Mouse (Mus musculus): ENCODE data around the gene Fnbp1. TPM values are rescaled to one million over a fixed set of nuclear protein-coding genes. Genes with fewer than 3 reads are reported as not detected.
A peak's percentile ranks its signal among the peaks of the same experiment; 100 is the strongest.

Gene Fnbp1
- polyA plus RNA-seq, 1 experiment from 2014 or later: 17.7 TPM

DNA sequence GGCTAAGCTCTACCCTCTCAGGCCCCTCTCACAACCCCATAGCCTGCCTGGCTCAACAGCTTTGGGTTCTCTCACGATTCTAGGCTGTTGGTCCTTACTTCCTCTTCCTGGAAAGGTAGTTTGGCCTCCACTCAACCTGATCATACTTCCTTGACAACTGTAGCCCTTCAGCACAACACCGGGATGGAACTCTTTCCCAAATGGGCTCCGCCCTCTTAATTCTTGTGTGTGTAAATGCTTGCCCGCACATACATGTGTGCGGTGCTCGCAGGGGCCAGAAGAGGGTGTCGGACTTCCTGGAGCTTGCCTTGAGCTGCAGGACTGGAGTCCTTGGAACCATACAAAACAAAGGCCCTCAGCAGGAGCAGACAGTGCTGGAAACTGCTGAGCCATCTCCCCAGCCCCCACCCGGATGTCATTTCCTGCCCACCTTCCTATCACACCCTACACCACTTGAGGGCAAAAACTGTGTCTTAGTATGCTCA lies 11.0 kb downstream of the Fnbp1 start:
- peak overlapping the region; percentile 82 for H3K27ac ChIP-seq
- no peaks in the 10 kb centered on the region for H3K9me3 ChIP-seq
- H3K4me1 ChIP-seq: peaks cover 78% of the 10 kb centered on the region
- no peaks in the 10 kb centered on the region for H3K27me3 ChIP-seq (ENCODE audit: insufficient read depth, poor library complexity, severe bottlenecking)
- no peaks in the 10 kb centered on the region for H3K36me3 ChIP-seq
- H3K4me3 ChIP-seq: no peak overlapping the region
- DNase-seq (ENCODE audit: low spot score): no peak
- WGBS: 61% methylated on average over 8 of the region's 8 CpGs

DNA sequence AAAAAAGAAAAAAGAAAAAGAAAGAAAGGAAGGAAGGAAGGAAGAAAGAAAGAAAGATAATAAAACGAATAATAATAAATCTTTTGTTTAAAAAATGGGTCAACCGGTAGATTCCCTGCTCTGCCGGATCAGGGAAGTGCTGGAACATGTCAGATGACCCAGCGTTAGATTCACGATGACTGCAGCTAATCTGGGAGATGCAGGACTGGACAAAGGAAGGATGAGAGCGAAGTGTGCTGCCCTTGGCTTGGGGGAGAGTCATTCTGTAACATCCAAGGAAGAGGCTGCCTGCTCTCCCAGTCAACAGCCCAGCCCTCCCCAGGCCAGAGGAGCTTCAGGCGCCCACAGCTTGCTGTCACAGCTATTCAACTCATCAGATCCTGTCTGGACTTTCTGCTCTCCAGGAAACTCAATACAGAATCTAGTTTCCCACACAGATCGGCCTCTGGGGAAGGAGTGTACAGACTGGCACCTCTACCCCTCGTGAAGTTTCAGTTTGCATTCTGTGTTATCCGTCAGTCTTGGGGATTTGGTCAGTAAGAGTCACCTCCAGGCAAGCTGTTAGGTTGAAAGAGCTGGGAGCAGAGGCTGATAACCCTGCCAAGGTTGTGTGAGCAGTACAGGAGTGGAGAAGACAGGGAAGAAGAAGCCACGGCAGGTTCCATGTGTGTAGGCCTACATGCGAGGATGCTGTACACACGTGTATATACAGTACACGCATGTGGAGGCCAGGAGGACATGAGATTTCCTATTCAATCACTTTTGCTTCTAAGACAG lies 11.9 kb downstream of the Fnbp1 start:
- Histone ChIP-seq H3K36me3 (no peaks in the 10 kb centered on the region), H3K4me1 (peaks cover 75% of the 10 kb centered on the region), H3K27ac (peak overlapping the region; percentile 82), H3K4me3 (no peak overlapping the region), H3K27me3 (ENCODE audit: insufficient read depth, poor library complexity, severe bottlenecking) (no peaks in the 10 kb centered on the region), H3K9me3 (no peaks in the 10 kb centered on the region)
- no peak for DNase-seq (ENCODE audit: low spot score)
- 69% methylated on average over 14 of the region's 14 CpGs for WGBS

DNA sequence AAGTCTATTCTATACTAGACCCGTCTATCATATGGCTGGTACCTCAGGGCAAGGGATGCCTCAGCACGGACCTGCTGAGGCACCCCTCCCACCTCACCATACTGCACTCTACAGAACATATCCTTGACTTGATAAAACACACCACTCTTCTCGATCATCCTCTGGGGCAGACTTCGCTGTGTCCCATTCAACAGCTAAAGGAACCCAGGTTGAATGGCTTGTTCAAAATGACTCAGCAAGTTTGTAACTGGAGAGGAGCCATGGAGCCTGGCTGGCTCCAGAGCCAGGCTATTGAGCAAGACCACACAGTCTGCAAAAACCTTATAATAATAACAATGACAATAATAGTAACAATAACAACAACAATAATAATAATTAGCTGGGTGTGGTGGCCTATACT lies 13.9 kb downstream of the Fnbp1 start:
- Histone ChIP-seq H3K4me3 (no peak overlapping the region), H3K36me3 (no peaks in the 10 kb centered on the region), H3K9me3 (no peaks in the 10 kb centered on the region), H3K27ac (no peak overlapping the region), H3K4me1 (peaks cover 76% of the 10 kb centered on the region), H3K27me3 (ENCODE audit: insufficient read depth, poor library complexity, severe bottlenecking) (no peaks in the 10 kb centered on the region)
- WGBS: 63% methylated on average over 4 of the region's 4 CpGs
- DNase-seq (ENCODE audit: low spot score): no peak

DNA sequence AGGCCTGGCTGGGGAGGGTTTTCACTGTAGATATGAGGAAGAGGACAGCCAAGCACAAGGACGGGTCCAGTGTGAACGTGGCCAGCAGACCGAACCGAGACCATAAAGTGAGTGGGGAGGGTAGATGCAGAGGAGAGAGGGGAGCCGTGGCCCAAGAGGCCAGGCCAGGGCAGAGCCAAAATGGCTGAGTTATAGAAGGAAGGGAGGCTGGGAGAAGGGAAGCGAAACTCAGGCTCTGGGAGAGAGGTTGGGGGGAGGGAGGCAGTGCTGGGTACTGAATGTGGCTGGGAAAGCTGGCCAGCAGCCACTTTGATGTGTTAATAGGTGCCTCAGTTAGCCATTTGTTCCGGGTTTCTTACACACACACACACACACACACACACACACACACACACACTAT lies 14.6 kb downstream of the Fnbp1 start:
- Histone ChIP-seq H3K4me1 (peaks cover 69% of the 10 kb centered on the region), H3K27ac (peak overlapping the region; percentile 52; the same call in 1 of the 2 replicates)

DNA sequence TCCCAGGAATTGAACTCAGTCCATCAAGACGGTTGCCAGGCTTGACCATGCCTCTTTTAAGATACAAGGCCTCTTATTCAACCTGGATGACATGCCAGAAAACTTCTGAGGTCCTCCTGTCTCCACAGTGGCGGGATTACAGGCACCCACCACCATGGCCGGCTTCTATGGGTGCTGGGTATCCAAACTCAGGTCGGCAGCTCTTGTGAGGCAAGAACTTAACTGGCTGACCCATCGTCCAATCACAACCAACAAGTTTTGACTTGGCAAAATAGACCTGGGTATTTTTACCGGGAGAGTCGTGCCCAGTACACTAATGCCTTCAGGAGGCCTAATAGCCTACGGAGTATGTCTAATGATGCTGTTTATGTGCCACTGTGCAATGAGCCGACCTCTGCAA lies 15.8 kb downstream of the Fnbp1 start:
- Histone ChIP-seq H3K36me3 (no peaks in the 10 kb centered on the region), H3K27ac (no peak overlapping the region), H3K27me3 (ENCODE audit: insufficient read depth, poor library complexity, severe bottlenecking) (no peaks in the 10 kb centered on the region), H3K4me3 (no peak overlapping the region), H3K4me1 (peaks cover 64% of the 10 kb centered on the region), H3K9me3 (no peaks in the 10 kb centered on the region)
- WGBS: 87% methylated on average over 9 of the region's 9 CpGs
- DNase-seq (ENCODE audit: low spot score): no peak

More for the DNA sequence above, 14.6 kb downstream of the Fnbp1 start:
- H3K27me3 ChIP-seq (ENCODE audit: insufficient read depth, poor library complexity, severe bottlenecking): no peaks in the 10 kb centered on the region
- 62% methylated on average over 7 of the region's 7 CpGs for WGBS
- no peaks in the 10 kb centered on the region for H3K9me3 ChIP-seq
- no peaks in the 10 kb centered on the region for H3K36me3 ChIP-seq
- no peak for DNase-seq (ENCODE audit: low spot score)
- H3K4me3 ChIP-seq: no peak overlapping the region

DNA sequence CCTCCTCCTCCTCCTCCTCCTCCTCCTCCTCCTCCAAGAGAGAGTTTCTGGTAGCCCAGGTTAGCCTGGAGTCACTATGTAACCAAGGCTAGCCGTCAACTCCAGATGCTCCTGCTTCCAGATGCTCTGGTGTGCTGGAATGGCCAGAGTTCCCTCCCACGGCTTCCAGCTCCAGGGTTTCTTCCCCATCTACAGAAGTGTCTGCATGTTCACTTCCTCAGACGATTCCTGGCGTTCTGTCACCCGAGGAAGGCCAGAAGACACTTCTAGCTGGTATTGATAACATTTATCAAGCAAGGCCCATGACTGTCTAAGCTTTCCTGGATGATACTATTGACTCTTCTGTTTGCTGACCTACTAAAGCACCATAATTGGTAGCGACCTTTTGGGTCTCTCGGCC lies 16.7 kb downstream of the Fnbp1 start:
- no peaks in the 10 kb centered on the region for H3K36me3 ChIP-seq
- H3K27ac ChIP-seq: peak overlapping the region; percentile 70
- peaks cover 58% of the 10 kb centered on the region for H3K4me1 ChIP-seq
- no peak for DNase-seq (ENCODE audit: low spot score)
- no peaks in the 10 kb centered on the region for H3K9me3 ChIP-seq
- no peaks in the 10 kb centered on the region for H3K27me3 ChIP-seq (ENCODE audit: insufficient read depth, poor library complexity, severe bottlenecking)
- WGBS: 60% methylated on average over 7 of the region's 7 CpGs
- no peak overlapping the region for H3K4me3 ChIP-seq

- no peak for DNase-seq (ENCODE audit: low spot score)
- WGBS: 63% methylated on average over 2 of the region's 2 CpGs
- Histone ChIP-seq H3K27me3 (ENCODE audit: insufficient read depth, poor library complexity, severe bottlenecking) (no peaks in the 10 kb centered on the region), H3K36me3 (no peaks in the 10 kb centered on the region), H3K27ac (peak overlapping the region; percentile 70), H3K4me3 (no peak overlapping the region), H3K4me1 (peaks cover 58% of the 10 kb centered on the region), H3K9me3 (no peaks in the 10 kb centered on the region)
These were observed 17.1 kb downstream of the Fnbp1 start for GRCm38 (mm10) chr2:31124694-31125093.

GRCm38 (mm10) chr2:31123493-31123892 lies 18.3 kb downstream of the Fnbp1 start:
- Histone ChIP-seq H3K27ac (no peak overlapping the region), H3K36me3 (no peaks in the 10 kb centered on the region), H3K4me3 (no peak overlapping the region), H3K9me3 (no peaks in the 10 kb centered on the region), H3K4me1 (peaks cover 56% of the 10 kb centered on the region), H3K27me3 (ENCODE audit: insufficient read depth, poor library complexity, severe bottlenecking) (no peaks in the 10 kb centered on the region)
- DNase-seq (ENCODE audit: low spot score): no peak
- 80% methylated on average over 5 of the region's 5 CpGs for WGBS

DNA sequence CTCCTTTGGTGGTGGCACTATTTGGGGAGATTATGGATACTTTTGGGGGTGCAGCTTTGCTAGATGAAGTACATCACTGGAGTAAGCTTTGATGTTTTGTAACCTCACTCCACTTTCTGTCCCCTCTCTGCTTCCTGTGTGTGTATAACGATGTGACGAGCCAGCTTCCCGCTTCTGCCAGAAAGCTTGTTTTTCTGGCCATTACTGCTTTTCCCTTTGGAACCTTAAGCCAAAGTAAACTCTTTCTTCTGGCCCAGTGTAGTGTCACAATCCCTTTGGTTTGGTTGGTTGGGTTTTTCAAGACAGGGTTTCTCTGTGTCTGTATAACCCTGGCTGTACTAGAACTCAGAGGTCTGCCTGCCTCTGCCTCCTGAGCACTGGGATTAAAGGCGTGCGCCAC lies 19.0 kb downstream of the Fnbp1 start:
- H3K36me3 ChIP-seq: no peaks in the 10 kb centered on the region
- H3K4me1 ChIP-seq: peaks cover 51% of the 10 kb centered on the region
- WGBS: 85% methylated on average over 5 of the region's 5 CpGs
- no peak overlapping the region for H3K4me3 ChIP-seq
- no peak overlapping the region for H3K27ac ChIP-seq
- no peaks in the 10 kb centered on the region for H3K9me3 ChIP-seq
- H3K27me3 ChIP-seq (ENCODE audit: insufficient read depth, poor library complexity, severe bottlenecking): no peaks in the 10 kb centered on the region
- DNase-seq (ENCODE audit: low spot score): no peak

DNA sequence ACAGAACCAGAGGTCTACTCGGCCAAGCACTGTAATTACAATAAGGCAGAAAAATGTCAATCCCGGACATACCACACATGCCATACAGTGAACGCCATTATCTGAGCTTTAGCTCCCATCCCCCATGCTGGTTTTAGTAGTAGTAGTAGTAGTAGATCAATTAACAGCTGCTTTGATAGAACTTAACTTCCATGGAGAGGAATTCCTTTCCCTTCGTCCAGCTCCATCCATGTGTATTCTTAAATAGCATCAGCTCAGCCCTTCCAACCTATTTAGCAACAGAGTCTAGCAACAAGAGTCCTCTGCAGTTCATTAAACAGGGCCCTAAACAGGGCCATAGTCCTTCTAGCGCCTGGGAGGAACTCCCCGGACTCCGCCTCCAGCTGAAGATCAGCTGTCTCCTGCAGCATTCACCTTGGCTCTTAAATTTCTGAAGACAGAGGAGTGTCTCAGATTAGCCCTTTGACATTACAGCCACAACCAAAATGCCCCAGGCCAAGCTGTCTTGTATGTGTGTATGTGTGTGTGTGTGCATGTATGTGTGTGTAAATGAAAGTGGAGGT lies 20.6 kb downstream of the Fnbp1 start:
- Histone ChIP-seq H3K27ac (no peak overlapping the region), H3K4me1 (peaks cover 43% of the 10 kb centered on the region), H3K9me3 (no peaks in the 10 kb centered on the region), H3K4me3 (no peak overlapping the region), H3K27me3 (ENCODE audit: insufficient read depth, poor library complexity, severe bottlenecking) (no peaks in the 10 kb centered on the region), H3K36me3 (peaks cover 9% of the 10 kb centered on the region; the same call in 1 of the 2 replicates)
- 77% methylated on average over 7 of the region's 7 CpGs for WGBS
- no peak for DNase-seq (ENCODE audit: low spot score)

- H3K4me1 ChIP-seq: peaks cover 44% of the 10 kb centered on the region
- H3K36me3 ChIP-seq: peaks cover 9% of the 10 kb centered on the region; the same call in 1 of the 2 replicates
- H3K4me3 ChIP-seq: no peak overlapping the region
- H3K27me3 ChIP-seq (ENCODE audit: insufficient read depth, poor library complexity, severe bottlenecking): no peaks in the 10 kb centered on the region
- no peak for DNase-seq (ENCODE audit: low spot score)
- no peaks in the 10 kb centered on the region for H3K9me3 ChIP-seq
- WGBS: 65% methylated on average over 13 of the region's 13 CpGs
- H3K27ac ChIP-seq: peak overlapping the region; percentile 33; the same call in 1 of the 2 replicates
These were observed 22.0 kb downstream of the Fnbp1 start for GRCm38 (mm10) chr2:31119795-31120194.

- Histone ChIP-seq H3K27ac (no peak overlapping the region), H3K4me1 (peaks cover 34% of the 10 kb centered on the region), H3K27me3 (ENCODE audit: insufficient read depth, poor library complexity, severe bottlenecking) (no peaks in the 10 kb centered on the region), H3K4me3 (no peak overlapping the region), H3K9me3 (no peaks in the 10 kb centered on the region), H3K36me3 (peaks cover 13% of the 10 kb centered on the region; the same call in 1 of the 2 replicates)
- DNase-seq (ENCODE audit: low spot score): no peak
- 88% methylated on average over 10 of the region's 10 CpGs for WGBS
These were observed 23.0 kb downstream of the Fnbp1 start for GRCm38 (mm10) chr2:31118639-31119380.

DNA sequence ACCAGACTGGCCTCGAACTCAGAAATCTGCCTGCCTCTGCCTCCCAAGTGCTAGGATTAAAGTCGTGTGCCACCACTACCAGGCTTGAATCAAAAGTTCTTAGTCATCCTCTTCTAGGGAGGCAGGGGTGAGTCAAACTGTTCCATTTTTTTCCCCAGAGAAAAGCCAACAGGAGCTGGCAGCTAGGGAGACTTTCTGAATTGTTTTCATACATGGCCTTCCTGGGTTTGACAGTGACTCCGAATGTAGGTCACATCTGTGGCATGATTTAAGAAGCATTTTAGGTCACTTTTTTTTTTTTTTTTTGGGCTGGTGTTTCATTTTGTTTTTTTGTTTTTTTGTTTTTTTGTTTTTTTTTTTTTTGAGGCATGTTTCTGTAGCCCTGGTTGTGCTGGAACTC lies 23.6 kb downstream of the Fnbp1 start:
- Histone ChIP-seq H3K27me3 (ENCODE audit: insufficient read depth, poor library complexity, severe bottlenecking) (no peaks in the 10 kb centered on the region), H3K27ac (no peak overlapping the region), H3K4me3 (no peak overlapping the region), H3K4me1 (peaks cover 30% of the 10 kb centered on the region), H3K36me3 (peaks cover 16% of the 10 kb centered on the region), H3K9me3 (no peaks in the 10 kb centered on the region)
- no peak for DNase-seq (ENCODE audit: low spot score)
- WGBS: 88% methylated on average over 3 of the region's 3 CpGs

Data from heart, embryonic 10.5 days (tissue).